Comparison of ENCODE assay signal across 19 mouse cellular contexts in genomic region chr8:56406317-56406716, GRCm38 (mm10).
DNase-seq lines count a peak whose midpoint lies in the region; ATAC-seq and TF ChIP-seq lines count a peak whose summit lies in the region.
"Had no signal": no experiment of that assay in that cellular context is flagged by ENCODE, and none has a peak within 500 bp of the region (broad histone marks: within the 10 kb centered on the region; RNA-seq: fewer than 3 reads in every experiment).

No protein-coding gene starts in this region.

- no peak overlapping the region for H3K27ac ChIP-seq in intestine, embryonic 16.5 days (ENCODE audit: low read length)
- no peak overlapping the region for H3K27ac ChIP-seq in intestine, embryonic 15.5 days
- H3K27ac ChIP-seq in intestine, postnatal 0 days (ENCODE audit: low read depth, low read length), result no peak overlapping the region

- DNase-seq in natural killer cell, adult 2 months (ENCODE audit: low spot score in 2 of 2), result no peak
- DNase-seq: adrenal gland, adult 2 months; adrenal gland, adult 8-10 months; adrenal gland, postnatal 10 days; adrenal gland, postnatal 14 days; adrenal gland, postnatal 25 days; adrenal gland, postnatal 36 days; B cell, adult 2 months; cerebellum, adult 11 months; cerebellum, adult 11-12 months; cerebellum, adult 18-20 months had no signal

- ATAC-seq in intestine, embryonic 16.5 days, result peak; percentile 51
- ATAC-seq in intestine, embryonic 15.5 days, result no peak
- ATAC-seq in intestine, postnatal 0 days, result peak; percentile 60; the same call in 1 of the 2 replicates
- ATAC-seq: activated CD4-positive, CD25-positive, alpha-beta regulatory T cell, adult 4 months; CD4-positive, CD25-positive, alpha-beta regulatory T cell, adult 4 months; Patski had no signal

- TF ChIP-seq CTCF in intestine, postnatal 0 days (IDR thresholded peaks at IDR 0.05; ENCODE audit: low read depth), result no peak

- no peaks in the 10 kb centered on the region for H3K36me3 ChIP-seq in intestine, embryonic 16.5 days (ENCODE audit: control insufficient read depth, insufficient read depth, low read length)
- H3K36me3 ChIP-seq in intestine, embryonic 15.5 days, result no peaks in the 10 kb centered on the region
- no peaks in the 10 kb centered on the region for H3K36me3 ChIP-seq in intestine, postnatal 0 days (ENCODE audit: control insufficient read depth, insufficient read depth)
- H3K36me3 ChIP-seq: G1E had no signal

- H3K27me3 ChIP-seq in intestine, embryonic 16.5 days (replicated peaks; ENCODE audit: control insufficient read depth, insufficient read depth, low read length), result no peaks in the 10 kb centered on the region
- H3K27me3 ChIP-seq in intestine, embryonic 15.5 days (replicated peaks), result no peaks in the 10 kb centered on the region
- no peaks in the 10 kb centered on the region for H3K27me3 ChIP-seq in intestine, postnatal 0 days (replicated peaks; ENCODE audit: control insufficient read depth, insufficient read depth, low read length)
- H3K27me3 ChIP-seq: CH12.LX, Patski had no signal

- no peak overlapping the region for H3K9ac ChIP-seq in intestine, embryonic 16.5 days (ENCODE audit: low read depth, low read length)
- no peak overlapping the region for H3K9ac ChIP-seq in intestine, embryonic 15.5 days
- no peak overlapping the region for H3K9ac ChIP-seq in intestine, postnatal 0 days (ENCODE audit: low read depth, low read length)

- no peak overlapping the region for H3K4me2 ChIP-seq in intestine, embryonic 16.5 days (ENCODE audit: low read depth, low read length)
- no peak overlapping the region for H3K4me2 ChIP-seq in intestine, embryonic 15.5 days (replicated peaks)
- H3K4me2 ChIP-seq in intestine, postnatal 0 days (replicated peaks; ENCODE audit: low read depth), result no peak overlapping the region

- no peaks in the 10 kb centered on the region for H3K9me3 ChIP-seq in intestine, embryonic 16.5 days (ENCODE audit: control insufficient read depth, low read length)
- H3K9me3 ChIP-seq in intestine, embryonic 15.5 days, result no peaks in the 10 kb centered on the region
- no peaks in the 10 kb centered on the region for H3K9me3 ChIP-seq in intestine, postnatal 0 days (ENCODE audit: control insufficient read depth)
- H3K9me3 ChIP-seq: G1E had no signal

- no peak overlapping the region for H3K4me3 ChIP-seq in intestine, embryonic 16.5 days (ENCODE audit: low read length)
- H3K4me3 ChIP-seq in intestine, embryonic 15.5 days (replicated peaks), result no peak overlapping the region
- H3K4me3 ChIP-seq in intestine, postnatal 0 days (ENCODE audit: low read depth, low read length), result no peak overlapping the region

- no peaks in the 10 kb centered on the region for H3K4me1 ChIP-seq in intestine, embryonic 16.5 days (ENCODE audit: control insufficient read depth, insufficient read depth, low read length)
- 0 out of 2 replicates have a peak, but pooled peaks cover 2% of the 10 kb centered on the region for H3K4me1 ChIP-seq in intestine, embryonic 15.5 days (replicated peaks)
- no peaks in the 10 kb centered on the region for H3K4me1 ChIP-seq in intestine, postnatal 0 days (replicated peaks; ENCODE audit: control insufficient read depth, insufficient read depth, low read length)
